Mouse (Mus musculus) thymus, adult 18-20 months (tissue): Measurements from ENCODE around the gene Arxes2.
"Not testable (repeated sequence)": the region's sequence is repeated elsewhere in the genome, so short reads cannot be mapped to it uniquely, and the experiment has no call there.

ENCODE experiments used
- DNase-seq, 2 experiments: peaks; one replicate each; pipeline ENCODE4 v3.0.0; 2022; ENCODE audit warnings: mixed read lengths in 2 of 2

The Arxes2 gene

DNA sequence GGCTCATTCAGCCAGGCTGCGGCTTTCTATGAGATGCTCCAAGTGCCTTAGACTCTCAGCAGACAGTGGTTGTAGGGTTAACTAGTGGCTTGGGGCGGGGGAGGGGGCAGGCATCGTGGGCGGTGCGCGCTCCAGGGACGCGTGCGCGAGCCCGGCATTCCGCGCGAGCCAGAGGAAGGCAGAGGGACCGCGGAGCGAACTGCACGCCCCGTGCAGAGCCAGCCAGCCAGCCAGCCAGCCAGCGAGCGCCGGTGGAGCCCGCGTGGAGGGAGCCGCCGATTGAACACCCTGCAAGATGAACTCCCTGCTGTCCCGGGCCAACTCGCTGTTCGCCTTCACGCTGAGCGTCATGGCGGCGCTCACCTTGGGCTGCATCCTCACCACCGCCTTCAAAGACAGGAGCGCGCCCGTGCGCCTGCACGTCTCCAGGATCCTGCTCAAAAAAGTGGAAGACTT, at the start of gene Arxes2:
Arxes2 (plus strand) TSS at position 161 of the 456 bp plus-strand sequence.
- not testable (repeated sequence) for DNase-seq

DNA sequence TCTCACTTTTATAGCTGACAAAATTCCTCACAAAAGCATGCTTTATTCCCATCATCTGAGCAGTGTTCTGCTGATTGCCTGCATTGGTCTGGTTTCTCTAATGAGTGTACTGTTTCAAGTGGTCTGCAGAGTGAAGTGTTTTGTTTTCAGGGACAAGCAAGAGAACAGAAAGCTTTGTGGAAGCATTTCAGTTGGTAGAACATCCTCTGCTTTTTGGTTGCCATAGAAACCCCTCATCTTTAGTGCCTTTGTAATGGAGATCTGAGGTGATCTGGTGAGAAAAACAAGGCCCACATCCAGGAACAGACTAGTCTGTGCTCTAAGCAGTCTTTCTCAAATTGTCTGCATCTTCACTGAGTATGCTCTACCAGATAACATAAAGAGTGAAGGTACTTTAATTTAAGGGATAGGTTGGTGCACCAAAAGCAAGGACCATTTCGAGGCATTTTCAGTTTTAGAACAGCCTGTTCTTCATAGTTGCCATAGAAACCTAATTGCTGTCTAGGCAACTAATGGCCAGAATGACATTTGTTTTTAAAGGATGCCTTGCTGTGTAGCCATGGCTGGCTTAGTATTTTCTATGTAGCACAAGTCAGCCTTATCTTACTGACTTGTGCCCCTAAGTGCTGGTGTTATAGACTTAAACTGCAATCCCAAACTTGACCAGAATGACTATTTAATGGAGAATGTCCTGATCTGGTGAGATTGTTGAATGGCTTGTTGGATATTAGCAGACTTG, 44.8 kb upstream of the Arxes2 start:
- no peak for DNase-seq

GRCm38 (mm10) chrX:135956988-135957690, 36.5 kb upstream of the Arxes2 start:
- DNase-seq: no peak

GRCm38 (mm10) chrX:135957691-135958081, 35.9 kb upstream of the Arxes2 start:
- no peak for DNase-seq

GRCm38 (mm10) chrX:135958589-135959225, 34.9 kb upstream of the Arxes2 start:
- no peak for DNase-seq

- DNase-seq: no peak
These were observed 34.1 kb upstream of the Arxes2 start for GRCm38 (mm10) chrX:135959536-135959935.

- DNase-seq: no peak
These were observed 31.3 kb upstream of the Arxes2 start for GRCm38 (mm10) chrX:135962342-135962741.

DNA sequence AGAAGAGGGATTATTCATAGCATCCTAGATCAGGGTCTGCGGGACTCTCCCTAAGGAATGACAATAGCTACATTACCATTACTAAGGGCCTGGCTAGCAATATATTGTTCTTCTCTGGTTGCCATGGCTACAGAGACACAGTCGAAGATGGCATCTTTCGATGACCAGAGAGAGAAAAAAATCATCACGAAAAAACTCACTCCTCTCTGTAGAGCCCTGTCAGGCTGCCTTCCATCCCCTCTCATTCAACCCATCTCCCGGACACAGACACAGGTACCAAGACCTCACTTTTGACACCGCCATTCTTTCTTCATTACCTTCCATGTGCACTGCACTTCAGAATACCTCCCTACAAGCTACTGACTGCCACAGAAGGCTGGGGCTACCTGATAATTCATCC, 30.5 kb upstream of the Arxes2 start:
- no peak for DNase-seq

DNA sequence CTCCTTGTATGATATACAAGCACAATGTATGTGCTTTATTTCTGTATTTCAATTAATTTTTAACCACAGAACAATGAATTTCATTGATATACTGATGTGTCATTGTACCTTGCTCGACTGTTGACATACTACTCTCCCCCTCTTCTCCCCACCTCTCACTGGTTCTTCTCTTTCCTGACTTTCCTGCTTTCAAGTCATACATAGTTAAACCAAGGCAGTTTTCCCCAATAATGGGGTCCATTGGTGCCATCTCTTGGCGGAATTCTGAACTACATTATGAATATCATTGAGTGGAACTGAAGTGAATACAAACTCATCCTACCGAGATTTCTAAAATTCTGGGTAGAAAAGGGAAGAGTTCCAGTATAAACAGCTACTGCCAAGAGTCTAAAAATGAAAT, 30.0 kb upstream of the Arxes2 start:
- DNase-seq: no peak

GRCm38 (mm10) chrX:135973597-135974423, 19.8 kb upstream of the Arxes2 start:
- DNase-seq: no peak

DNA sequence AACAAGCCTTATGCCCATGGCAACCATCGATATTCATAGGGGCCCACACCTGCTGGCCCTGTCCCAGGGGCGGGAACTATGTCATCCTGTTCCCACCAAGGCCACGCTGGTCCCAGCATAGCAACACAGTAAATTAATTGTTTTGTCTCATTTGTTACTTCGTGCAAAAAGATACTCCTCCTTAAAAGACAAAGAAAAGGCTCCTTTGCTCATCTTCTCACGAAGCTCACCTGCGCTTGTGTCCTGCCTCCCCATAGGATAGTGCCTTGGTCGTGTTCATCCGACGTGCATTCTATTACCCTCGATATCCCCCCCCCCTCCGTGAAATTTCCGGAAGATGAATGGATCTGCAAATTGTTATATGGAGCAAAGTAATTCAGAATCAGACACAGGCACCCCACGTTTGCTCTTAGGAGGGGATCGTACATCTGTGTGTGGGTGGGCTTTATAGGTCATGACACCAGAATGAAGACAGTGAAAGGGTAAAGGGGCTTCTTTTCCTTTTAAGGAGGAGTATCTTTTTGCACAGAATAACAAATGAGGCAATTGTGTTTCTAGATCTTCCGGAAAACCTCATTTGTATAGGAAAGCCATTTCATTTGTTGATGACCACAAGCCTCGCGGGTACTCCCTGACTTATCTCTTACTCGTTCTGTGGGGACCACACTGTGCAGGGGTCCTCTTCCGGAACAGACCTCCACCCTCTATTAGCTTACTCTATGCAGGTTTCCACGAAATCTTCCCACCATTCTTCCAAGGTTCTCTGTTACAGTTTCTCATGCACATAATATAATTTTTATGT, 19.0 kb upstream of the Arxes2 start:
- no peak for DNase-seq

DNA sequence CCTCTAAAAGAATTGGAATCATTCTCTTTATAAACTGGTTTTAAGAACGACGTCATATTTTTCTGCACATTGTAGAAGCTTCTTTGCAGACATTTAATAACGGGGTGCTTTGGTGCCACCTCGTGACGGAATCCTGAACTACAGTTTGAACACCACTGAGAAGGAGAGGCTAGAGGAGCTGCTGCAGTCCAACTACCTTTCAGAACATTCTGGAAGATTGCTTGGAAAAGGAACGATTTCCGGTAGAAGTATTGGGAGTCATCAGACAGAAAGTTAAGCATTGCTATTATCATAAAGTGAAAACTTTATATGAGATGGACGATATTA, 18.4 kb upstream of the Arxes2 start:
- peak in 1 of 2 experiments; percentile 5 for DNase-seq

DNA sequence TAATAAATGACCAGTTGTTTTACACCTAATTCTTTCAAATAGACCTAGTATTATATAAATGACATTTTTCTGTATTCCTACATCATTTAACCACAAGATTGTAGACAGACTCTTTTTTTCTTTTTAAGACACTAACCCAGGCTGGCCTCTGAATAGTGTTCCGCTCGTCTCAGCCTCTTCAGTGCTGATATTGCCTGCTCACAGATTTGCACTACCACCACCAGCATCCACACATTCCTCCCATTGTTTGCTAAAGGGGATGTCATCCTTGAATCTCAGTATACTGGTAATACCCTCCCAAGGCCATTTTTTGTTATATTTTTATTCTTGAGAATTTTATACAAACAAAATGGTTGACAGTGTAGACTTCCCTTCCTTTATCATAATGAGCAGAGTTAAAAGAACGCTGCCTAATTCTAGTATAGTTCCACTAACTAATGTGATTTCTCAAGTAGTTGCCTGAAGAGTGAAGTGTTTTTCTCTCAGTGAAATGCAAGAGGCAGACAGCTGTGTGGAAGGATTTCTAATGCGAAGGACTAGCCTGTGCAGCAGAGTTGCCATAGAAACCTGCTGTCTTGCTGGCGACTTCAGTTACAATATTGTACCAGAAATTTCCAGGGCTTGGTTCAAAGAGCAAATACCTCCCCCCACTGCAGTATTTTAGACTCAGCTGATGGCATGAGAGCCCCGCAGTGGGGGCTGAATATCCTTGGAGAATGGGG, 8.9 kb upstream of the Arxes2 start:
- DNase-seq: no peak

- DNase-seq: no peak
These were observed 7.4 kb upstream of the Arxes2 start for GRCm38 (mm10) chrX:135986267-135986666.

DNA sequence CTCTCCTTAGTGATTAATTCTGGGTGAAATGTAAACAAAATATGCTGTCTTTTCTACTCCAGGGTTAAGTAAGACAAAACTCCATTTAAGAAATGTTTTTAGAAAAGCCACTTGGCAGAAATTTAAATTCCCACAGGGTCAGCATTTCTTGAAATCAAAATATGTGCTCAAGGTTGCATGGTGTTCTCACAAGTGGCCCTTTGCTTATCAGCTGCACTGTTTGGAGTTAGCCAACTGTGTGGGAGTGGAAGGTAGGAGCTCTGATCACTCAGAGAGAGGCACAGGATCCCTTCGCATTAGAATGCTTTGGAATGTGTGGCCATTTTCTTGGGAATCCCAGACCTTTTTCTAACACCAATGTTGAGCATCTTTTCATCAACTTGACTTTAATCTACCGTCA, 3.0 kb upstream of the Arxes2 start:
- no peak for DNase-seq

GRCm38 (mm10) chrX:135993192-135993594, 431 bp upstream of the Arxes2 start:
- not testable (repeated sequence) for DNase-seq

- DNase-seq: no peak
These were observed 13.7 kb downstream of the Arxes2 start for GRCm38 (mm10) chrX:136007199-136007843.

DNA sequence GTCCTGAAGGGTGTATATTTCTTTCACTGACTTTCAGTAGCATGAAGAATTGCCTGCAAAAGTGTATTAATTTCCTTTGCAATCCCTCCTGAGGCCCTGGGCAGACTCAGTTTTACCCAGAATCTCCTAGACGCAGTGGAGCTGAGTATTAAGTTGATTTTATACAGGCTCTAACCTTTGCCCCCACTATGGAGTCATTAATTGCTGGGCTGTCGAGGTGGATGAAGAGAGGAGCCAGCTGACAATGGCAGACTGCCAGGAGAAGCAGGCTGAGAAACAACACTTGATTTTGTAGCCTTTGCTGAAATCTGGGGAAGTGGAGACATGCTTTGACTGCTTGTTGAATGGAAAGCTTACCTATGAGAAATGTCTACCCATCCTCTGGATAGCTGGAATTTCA, 20.8 kb downstream of the Arxes2 start:
- DNase-seq: no peak

- no peak for DNase-seq
These were observed 36.7 kb downstream of the Arxes2 start for GRCm38 (mm10) chrX:136030331-136030730.

DNA sequence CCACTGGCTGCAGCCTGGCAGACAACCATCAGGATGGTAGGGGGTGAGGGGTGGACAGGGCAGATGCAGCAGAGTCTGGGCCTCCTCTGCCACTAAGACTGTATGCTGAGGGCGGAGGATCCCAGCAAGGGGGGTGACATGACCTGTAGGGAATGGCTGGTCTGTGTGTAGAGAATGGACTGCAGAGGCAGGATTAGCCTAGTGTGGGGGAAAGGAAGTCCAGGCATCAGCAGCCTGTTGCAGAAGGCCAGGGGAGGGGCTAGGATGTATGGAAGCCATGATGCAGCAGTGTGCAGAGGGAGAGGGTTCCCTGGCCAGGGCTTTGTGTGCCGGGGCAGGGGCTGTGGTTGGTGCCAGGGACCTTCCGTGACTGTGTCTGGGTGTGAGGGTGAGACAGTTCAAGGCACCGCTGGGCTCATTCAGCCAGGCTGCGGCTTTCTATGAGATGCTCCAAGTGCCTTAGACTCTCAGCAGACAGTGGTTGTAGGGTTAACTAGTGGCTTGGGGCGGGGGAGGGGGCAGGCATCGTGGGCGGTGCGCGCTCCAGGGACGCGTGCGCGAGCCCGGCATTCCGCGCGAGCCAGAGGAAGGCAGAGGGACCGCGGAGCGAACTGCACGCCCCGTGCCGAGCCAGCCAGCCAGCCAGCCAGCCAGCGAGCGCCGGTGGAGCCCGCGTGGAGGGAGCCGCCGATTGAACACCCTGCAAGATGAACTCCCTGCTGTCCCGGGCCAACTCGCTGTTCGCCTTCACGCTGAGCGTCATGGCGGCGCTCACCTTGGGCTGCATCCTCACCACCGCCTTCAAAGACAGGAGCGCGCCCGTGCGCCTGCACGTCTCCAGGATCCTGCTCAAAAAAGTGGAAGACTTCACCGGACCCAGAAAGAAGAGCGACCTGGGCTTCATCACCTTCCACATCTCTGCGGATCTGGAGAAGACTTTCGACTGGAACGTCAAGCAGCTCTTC, 39.5 kb downstream of the Arxes2 start, which contains the start of gene Arxes1:
Arxes1 (plus strand) TSS at position 569 of the 965 bp plus-strand sequence.
- not testable (repeated sequence) for DNase-seq
